Mouse (Mus musculus) megakaryocyte, embryonic 14.5 days (primary cell): ENCODE measurements around the gene Mtss1l. TPM values are rescaled to one million over a fixed set of nuclear protein-coding genes. Genes with fewer than 3 reads are reported as not detected.
"Not testable (repeated sequence)": the region's sequence is repeated elsewhere in the genome, so short reads cannot be mapped to it uniquely, and the experiment has no call there.

ENCODE experiments used
- H3K27me3 ChIP-seq: replicated peaks from 2 replicates; pipeline ENCODE3; 2012; ENCODE audit warnings: inconsistent platforms
- H3K36me3 ChIP-seq: replicated peaks from 2 replicates; pipeline ENCODE3; 2012; ENCODE audit warnings: low read length, inconsistent platforms, mixed read lengths
- H3K4me1 ChIP-seq: 2 replicates; pipeline ENCODE4 v1.6.1; 2012; ENCODE audit warnings: inconsistent platforms
- H3K4me3 ChIP-seq: replicated peaks from 2 replicates; pipeline ENCODE3; 2012; ENCODE audit warnings: moderate library complexity, mild to moderate bottlenecking, inconsistent platforms
- H3K9me3 ChIP-seq: 2 replicates; pipeline ENCODE4 v1.6.1; 2012; ENCODE audit warnings: inconsistent platforms
- FLI1 ChIP-seq: IDR thresholded peaks from 2 replicates; pipeline ENCODE4 v1.6.1; 2012; ENCODE audit warnings: low read length, inconsistent platforms, mixed read lengths
- GATA1 ChIP-seq: IDR thresholded peaks from 3 replicates; pipeline ENCODE4 v1.6.1; 2012; ENCODE audit warnings: mixed read lengths, low read length, inconsistent platforms, borderline replicate concordance
- polyA plus RNA-seq: library from polyadenylated mRNA; stranded (reverse); fragments of >175 nt; gene quantifications from 2 replicates; pipeline ENCODE4 v1.2.3, GENCODE M21; 2012; ENCODE audit warnings: low replicate concordance; ENCODE audit not compliant: insufficient read depth

The Mtss1l gene
- polyA plus RNA-seq, 1 experiment = 149 TPM

DNA sequence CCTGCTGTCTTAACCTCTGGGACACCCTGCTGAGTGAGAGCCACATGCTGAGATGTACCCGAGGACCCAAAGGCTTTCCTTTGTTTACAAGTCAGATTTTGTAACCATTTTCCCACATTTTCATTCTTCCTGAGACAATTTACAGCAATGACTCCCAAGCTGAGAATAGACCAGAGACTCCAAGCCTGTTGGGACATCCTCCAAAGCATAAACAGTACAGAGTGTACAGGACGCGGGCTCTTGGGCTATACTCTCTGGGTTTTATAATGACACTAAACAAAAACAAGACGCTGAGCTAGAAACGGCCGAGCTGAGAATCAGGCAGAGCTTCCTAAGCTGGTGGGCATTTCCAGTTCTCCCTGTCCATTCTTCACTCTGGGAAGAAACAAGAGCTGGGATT, 53.4 kb downstream of the Mtss1l start:
- Histone ChIP-seq H3K36me3 (peaks cover 4% of the 10 kb centered on the region), H3K27me3 (peaks cover 8% of the 10 kb centered on the region), H3K4me1 (peaks cover 25% of the 10 kb centered on the region), H3K4me3 (no peak overlapping the region), H3K9me3 (peaks cover 18% of the 10 kb centered on the region; the same call in 1 of the 2 replicates)
- no peak for TF ChIP-seq FLI1
- TF ChIP-seq GATA1 = no peak

DNA sequence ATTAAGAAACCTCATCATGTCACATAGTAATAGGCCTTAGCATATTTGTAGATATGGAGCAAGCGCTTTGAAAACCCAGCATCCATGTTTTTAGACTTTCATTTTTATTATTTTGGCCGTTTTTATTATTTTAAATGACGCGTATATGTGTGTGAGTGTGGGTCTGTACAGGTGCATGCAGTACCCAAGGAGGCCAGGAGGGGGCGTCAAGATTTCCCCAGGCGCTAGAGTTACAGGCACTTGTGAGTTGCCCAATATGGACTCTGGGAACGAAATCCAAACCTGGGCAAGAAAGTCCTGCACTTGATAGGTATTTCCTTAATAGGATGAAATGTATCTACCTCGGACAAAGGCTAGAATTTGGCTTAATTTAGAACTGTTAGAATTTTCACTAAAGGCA, 54.0 kb downstream of the Mtss1l start:
- peaks cover 22% of the 10 kb centered on the region for H3K4me1 ChIP-seq
- no peak for TF ChIP-seq FLI1
- peaks cover 18% of the 10 kb centered on the region; the same call in 1 of the 2 replicates for H3K9me3 ChIP-seq
- H3K4me3 ChIP-seq = no peak overlapping the region
- peaks cover 8% of the 10 kb centered on the region for H3K27me3 ChIP-seq
- peaks cover 4% of the 10 kb centered on the region for H3K36me3 ChIP-seq

DNA sequence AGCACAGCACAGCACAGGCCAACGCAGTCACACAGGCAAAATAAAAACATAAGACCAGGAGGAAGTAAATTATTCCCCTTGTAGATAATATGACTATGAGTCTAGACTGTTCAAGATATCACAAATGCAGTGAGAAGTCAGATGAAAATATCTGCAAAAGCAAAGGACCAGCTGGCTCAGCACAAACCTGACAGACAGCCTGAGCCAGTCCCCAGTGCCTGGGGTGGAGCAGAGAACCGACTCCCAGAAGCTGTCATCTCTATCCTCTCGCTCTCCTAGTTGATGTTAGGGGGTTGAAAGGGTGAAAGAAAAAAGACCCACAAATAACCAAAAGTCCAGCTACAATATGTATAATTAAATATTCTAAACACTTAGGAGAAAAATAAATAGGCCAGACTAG, 54.4 kb downstream of the Mtss1l start:
- H3K27me3 ChIP-seq = peaks cover 8% of the 10 kb centered on the region
- TF ChIP-seq FLI1 (no peak), GATA1 (no peak)
- peaks cover 20% of the 10 kb centered on the region for H3K4me1 ChIP-seq
- H3K36me3 ChIP-seq = peaks cover 4% of the 10 kb centered on the region
- peaks cover 18% of the 10 kb centered on the region; the same call in 1 of the 2 replicates for H3K9me3 ChIP-seq
- no peak overlapping the region for H3K4me3 ChIP-seq

DNA sequence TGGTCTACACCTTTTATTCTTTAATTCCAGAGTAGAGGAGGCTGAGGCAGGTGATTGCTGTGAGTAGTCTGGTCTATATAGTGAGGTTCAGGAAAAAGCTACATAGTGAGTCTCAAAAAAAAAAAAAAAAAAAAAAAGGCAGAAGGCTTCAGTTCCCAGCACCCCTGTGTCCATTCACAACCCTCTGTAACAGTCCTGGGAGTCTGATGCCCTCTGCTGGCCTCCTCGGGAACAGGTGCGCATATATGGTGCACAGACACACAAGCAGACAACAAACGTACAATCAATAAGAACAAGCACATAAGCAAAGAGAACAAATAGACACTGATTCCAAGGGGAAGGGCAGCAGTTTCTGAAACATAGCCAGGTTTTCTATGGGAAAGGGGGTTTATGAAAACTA, 55.1 kb downstream of the Mtss1l start:
- Histone ChIP-seq H3K36me3 (peaks cover 4% of the 10 kb centered on the region), H3K4me1 (peaks cover 19% of the 10 kb centered on the region), H3K4me3 (no peak overlapping the region), H3K27me3 (peaks cover 7% of the 10 kb centered on the region), H3K9me3 (peaks cover 18% of the 10 kb centered on the region; the same call in 1 of the 2 replicates)
- TF ChIP-seq FLI1 (no peak), GATA1 (no peak)

DNA sequence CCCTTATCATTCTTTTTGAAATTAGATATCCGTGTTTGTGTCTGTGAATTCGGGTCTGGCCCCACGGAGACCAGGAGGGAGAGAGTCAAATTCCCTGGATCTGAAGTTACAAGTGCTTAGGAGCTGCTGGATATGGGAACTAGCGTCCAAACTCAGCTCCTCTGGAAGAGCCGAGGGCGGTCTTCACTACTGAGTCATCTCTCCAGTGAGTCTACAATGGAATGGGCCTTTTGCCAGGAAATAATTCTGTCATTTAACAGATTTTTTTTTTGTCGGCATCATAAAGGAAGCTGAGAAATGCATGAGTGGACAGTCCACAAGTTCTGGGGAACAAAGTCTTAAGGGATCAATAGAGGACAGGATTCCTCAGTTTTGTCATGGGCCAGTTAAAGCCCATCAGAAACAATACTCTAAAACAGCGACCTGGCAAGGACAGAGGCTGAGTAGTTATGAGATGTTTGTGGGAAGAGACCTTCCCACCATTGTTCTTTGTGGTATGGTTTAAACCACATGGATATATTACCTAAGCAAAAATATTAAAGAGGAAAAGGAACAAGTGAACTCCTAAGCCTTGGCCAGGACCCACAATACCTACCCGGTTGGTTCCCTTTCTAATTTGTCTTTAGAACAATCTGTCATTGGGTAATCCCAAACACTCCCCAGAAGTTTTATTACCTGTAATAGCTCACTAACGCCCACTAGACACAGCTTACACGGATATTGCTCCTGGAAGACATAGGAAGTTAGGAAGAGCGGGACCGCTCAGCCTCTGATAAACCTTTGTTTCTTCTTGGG, 58.8 kb downstream of the Mtss1l start:
- TF ChIP-seq FLI1 (no peak), GATA1 (no peak)
- Histone ChIP-seq H3K36me3 (no peaks in the 10 kb centered on the region), H3K27me3 (peaks cover 7% of the 10 kb centered on the region), H3K4me3 (no peak overlapping the region), H3K9me3 (peaks cover 11% of the 10 kb centered on the region; the same call in 1 of the 2 replicates), H3K4me1 (peaks cover 20% of the 10 kb centered on the region)

DNA sequence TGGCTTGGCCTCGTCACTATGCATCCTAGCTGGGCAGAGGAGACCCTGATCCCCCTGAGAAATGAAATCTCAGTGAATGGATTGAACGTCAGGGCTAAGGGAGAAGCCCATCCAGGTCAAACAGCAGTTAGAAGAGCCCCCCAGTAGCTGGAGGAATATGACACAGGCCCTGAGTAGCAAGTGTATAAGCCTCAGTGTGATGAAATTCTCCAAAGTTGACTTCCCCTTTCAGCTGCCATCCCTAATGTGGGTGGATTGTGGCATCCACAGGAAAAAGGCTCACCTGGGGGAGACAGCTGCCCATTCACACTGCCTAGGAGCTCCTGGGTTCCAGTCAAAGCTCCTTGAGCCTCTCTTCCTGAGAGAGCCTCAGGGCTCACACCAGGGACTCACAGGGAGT, 64.1 kb downstream of the Mtss1l start:
- H3K9me3 ChIP-seq = 0 out of 2 replicates have a peak, but pooled peaks cover 5% of the 10 kb centered on the region
- H3K4me1 ChIP-seq = peaks cover 61% of the 10 kb centered on the region
- H3K36me3 ChIP-seq = no peaks in the 10 kb centered on the region
- TF ChIP-seq GATA1 (no peak), FLI1 (no peak)
- no peaks in the 10 kb centered on the region for H3K27me3 ChIP-seq
- H3K4me3 ChIP-seq = peak overlapping the region; percentile 42

DNA sequence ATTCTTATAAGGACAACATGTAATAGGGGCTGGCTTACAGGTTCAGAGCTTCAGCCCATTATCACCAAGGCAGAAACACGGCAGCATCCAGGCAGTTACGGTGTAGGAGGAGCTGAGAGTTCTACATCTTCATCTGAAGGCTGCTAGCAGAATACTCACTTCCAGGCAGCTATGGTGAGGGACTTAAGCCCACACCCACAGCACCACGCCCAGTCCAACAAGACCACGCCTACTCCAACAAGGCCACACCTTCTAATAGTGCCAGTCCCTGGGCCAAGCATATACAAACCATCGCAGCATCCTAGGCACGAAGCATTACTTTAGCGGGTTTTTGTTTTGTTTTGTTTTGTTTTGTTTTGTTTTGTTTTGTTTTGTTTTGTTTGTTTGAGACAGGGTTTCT, 65.2 kb downstream of the Mtss1l start:
- not testable (repeated sequence) for H3K27me3 ChIP-seq, H3K4me3 ChIP-seq, H3K36me3 ChIP-seq, H3K9me3 ChIP-seq
- H3K4me1 ChIP-seq = peaks cover 72% of the 10 kb centered on the region

DNA sequence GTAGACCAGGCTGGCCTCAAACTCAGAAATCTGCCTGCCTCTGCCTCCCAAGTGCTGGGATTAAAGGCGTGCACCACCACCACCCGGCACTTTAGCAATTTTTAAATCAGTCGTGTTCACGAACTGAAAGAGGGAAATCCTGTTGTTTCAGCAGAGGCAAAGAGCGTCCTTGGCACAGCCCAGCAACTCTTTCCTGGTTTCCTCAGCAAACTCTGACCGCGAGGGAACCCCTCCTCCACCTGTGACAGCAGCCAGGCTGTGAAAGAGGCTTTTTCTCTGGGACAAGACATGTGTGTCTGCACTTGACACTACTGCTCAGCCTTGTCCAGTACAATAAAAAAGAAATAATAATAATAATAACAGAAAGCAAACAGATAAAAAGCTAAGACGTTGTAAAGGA, 65.7 kb downstream of the Mtss1l start:
- Histone ChIP-seq H3K36me3 (no peaks in the 10 kb centered on the region), H3K4me1 (peaks cover 74% of the 10 kb centered on the region), H3K27me3 (no peaks in the 10 kb centered on the region), H3K9me3 (0 out of 2 replicates have a peak, but pooled peaks cover 4% of the 10 kb centered on the region), H3K4me3 (no peak overlapping the region)
- TF ChIP-seq FLI1 (no peak), GATA1 (no peak)

DNA sequence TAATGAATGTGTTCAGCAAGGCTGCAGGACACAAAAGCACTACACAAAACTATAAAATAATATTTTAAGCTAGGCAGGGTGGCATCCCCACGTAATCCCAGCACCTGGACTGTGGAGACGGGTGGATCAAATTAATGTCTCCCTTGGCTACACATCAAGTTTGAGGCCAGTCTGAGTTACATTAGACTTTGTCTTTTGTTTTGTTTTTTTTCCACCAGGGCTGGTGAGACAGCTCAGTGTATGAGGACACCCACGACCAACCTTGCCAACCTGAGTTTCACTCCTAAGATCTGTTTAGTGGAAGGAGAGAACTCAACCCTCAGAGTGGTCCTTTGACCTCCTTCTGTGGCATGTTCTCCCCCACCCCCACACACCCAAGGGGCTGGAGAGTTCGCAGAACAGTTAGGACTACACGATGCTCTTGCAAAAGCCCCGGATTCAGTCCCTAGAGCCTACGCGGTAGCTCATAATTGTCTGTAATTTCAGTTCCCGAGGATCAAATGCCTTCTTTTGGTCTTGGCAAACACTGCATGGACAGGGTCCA, 66.2 kb downstream of the Mtss1l start:
- Histone ChIP-seq H3K4me3 (no peak overlapping the region), H3K4me1 (peaks cover 75% of the 10 kb centered on the region), H3K27me3 (no peaks in the 10 kb centered on the region), H3K9me3 (0 out of 2 replicates have a peak, but pooled peaks cover 3% of the 10 kb centered on the region), H3K36me3 (no peaks in the 10 kb centered on the region)
- TF ChIP-seq FLI1 (no peak), GATA1 (no peak)

DNA sequence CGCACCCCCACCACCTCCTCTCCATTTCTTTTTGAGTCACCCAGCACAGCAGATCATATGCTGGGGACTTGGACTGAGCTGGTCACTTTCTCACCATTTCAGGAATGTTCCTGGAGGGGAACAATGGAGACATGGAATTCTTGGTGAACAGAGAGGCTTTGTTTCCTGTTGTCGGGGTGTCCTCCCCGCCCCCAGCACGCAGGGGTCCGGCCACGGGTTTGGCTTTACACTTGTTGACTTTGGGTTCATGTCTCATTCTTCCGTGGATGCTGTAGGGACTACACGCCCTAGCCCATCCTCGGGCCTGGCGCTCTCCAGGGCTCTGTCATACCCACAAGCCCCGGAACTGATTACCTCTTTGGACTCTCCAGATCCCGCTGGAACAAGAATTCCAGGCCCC, 67.7 kb downstream of the Mtss1l start:
- Histone ChIP-seq H3K4me1 (peaks cover 81% of the 10 kb centered on the region), H3K36me3 (no peaks in the 10 kb centered on the region), H3K27me3 (peaks cover 13% of the 10 kb centered on the region), H3K9me3 (no peaks in the 10 kb centered on the region), H3K4me3 (no peak overlapping the region)
- no peak for TF ChIP-seq FLI1
- no peak for TF ChIP-seq GATA1
